Mouse (Mus musculus): ENCODE data around the gene Arhgef7. TPM values are rescaled to one million over a fixed set of nuclear protein-coding genes. Genes with fewer than 3 reads are reported as not detected.
A peak's percentile ranks its signal among the peaks of the same experiment; 100 is the strongest.

Gene Arhgef7
- total and polyA plus RNA-seq, 3 experiments, result 59.7 to 117 (median 114) TPM

- TF ChIP-seq CTCF (IDR thresholded peaks at IDR 0.05) (peak; percentile 65), EP300 (IDR thresholded peaks at IDR 0.05; ENCODE audit: insufficient read depth, low read depth, low read length) (no peak)
Measured at GRCm38 (mm10) chr8:11815206-11815605, 87.7 kb downstream of the Arhgef7 start.

GRCm38 (mm10) chr8:11820136-11820535 lies 92.6 kb downstream of the Arhgef7 start:
- no peak overlapping the region for H3K4me3 ChIP-seq
- WGBS, result 85% methylated on average over 5 of the region's 5 CpGs
- no peaks in the 10 kb centered on the region for H3K27me3 ChIP-seq (ENCODE audit: control insufficient read depth, insufficient read depth, low read length)
- intact Hi-C loops (cut with DNase I), result loop anchor here (5.0 kb wide), 3 partner anchors 72 to 122 kb away; no protein-coding TSS in a partner anchor
- H3K79me2 ChIP-seq (replicated peaks; ENCODE audit: control insufficient read depth, insufficient read depth, low read length), result no peaks in the 10 kb centered on the region
- H3K9ac ChIP-seq (ENCODE audit: low read depth, low read length), result no peak overlapping the region
- H3K27ac ChIP-seq, result no peak overlapping the region; the same call in 1 of the 2 replicates
- DNase-seq, result no peak
- 0 out of 2 replicates have a peak, but pooled peaks cover 3% of the 10 kb centered on the region for H3K36me3 ChIP-seq (ENCODE audit: control insufficient read depth, insufficient read depth, low read length)
- peaks cover 4% of the 10 kb centered on the region; the same call in 1 of the 2 replicates for H3K4me1 ChIP-seq (ENCODE audit: control insufficient read depth, insufficient read depth, low read length)
- TF ChIP-seq EP300 (IDR thresholded peaks at IDR 0.05; ENCODE audit: insufficient read depth, low read depth, low read length) (no peak), CTCF (IDR thresholded peaks at IDR 0.05) (no peak), POLR2A (IDR thresholded peaks at IDR 0.05; ENCODE audit: insufficient read depth, low read depth, low read length) (no peak)

More at GRCm38 (mm10) chr8:11815206-11815605, 87.7 kb downstream of the Arhgef7 start:
- intact Hi-C loops (cut with DNase I), result no loop called here
- Histone ChIP-seq H3K4me1 (ENCODE audit: control insufficient read depth, insufficient read depth, low read length) (no peaks in the 10 kb centered on the region; the same call in 1 of the 2 replicates), H3K27ac (no peak overlapping the region), H3K27me3 (ENCODE audit: control insufficient read depth, insufficient read depth, low read length) (no peaks in the 10 kb centered on the region), H3K4me3 (no peak overlapping the region), H3K79me2 (replicated peaks; ENCODE audit: control insufficient read depth, insufficient read depth, low read length) (no peaks in the 10 kb centered on the region), H3K9ac (ENCODE audit: low read depth, low read length) (no peak overlapping the region), H3K36me3 (ENCODE audit: control insufficient read depth, insufficient read depth, low read length) (no peaks in the 10 kb centered on the region)
- no peak for DNase-seq
- WGBS, result 73% methylated on average over 7 of the region's 7 CpGs

DNA sequence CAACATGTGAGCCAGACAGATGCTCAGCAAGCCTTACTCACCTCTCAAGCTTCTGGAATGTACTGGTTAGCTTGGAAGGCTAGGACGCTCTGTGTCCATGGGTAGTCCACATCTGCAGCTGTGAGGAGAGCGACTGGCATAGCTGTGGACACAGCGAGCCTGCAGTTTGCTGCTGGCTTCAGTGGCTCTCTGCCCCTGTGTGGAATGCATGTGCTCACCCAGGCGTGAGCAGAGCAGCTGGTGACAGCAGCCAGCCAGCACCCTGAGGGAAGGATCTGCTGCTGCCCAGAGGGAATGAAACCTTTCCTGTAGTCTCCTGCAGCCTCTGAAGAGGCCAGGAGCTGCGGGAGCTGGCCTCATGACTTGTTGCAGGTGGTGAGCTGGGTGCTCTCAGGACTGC lies 93.0 kb downstream of the Arhgef7 start:
- Histone ChIP-seq H3K79me2 (replicated peaks; ENCODE audit: control insufficient read depth, insufficient read depth, low read length) (no peaks in the 10 kb centered on the region), H3K4me3 (no peak overlapping the region), H3K27ac (peak overlapping the region; percentile 62), H3K9ac (ENCODE audit: low read depth, low read length) (no peak overlapping the region), H3K27me3 (ENCODE audit: control insufficient read depth, insufficient read depth, low read length) (no peaks in the 10 kb centered on the region), H3K4me1 (ENCODE audit: control insufficient read depth, insufficient read depth, low read length) (peaks cover 4% of the 10 kb centered on the region; the same call in 1 of the 2 replicates), H3K36me3 (ENCODE audit: control insufficient read depth, insufficient read depth, low read length) (0 out of 2 replicates have a peak, but pooled peaks cover 3% of the 10 kb centered on the region)
- DNase-seq, result peak in 1 of 2 experiments; percentile 53
- WGBS, result 61% methylated on average over 5 of the region's 5 CpGs
- TF ChIP-seq POLR2A (IDR thresholded peaks at IDR 0.05; ENCODE audit: insufficient read depth, low read depth, low read length), result no peak
- TF ChIP-seq CTCF (IDR thresholded peaks at IDR 0.05), result no peak
- peak; percentile 67; the same call in 1 of the 2 replicates for TF ChIP-seq EP300 (IDR thresholded peaks at IDR 0.05; ENCODE audit: insufficient read depth, low read depth, low read length)
- intact Hi-C loops (cut with DNase I), result loop anchor here (5.0 kb wide), 3 partner anchors 72 to 122 kb away; no protein-coding TSS in a partner anchor

DNA sequence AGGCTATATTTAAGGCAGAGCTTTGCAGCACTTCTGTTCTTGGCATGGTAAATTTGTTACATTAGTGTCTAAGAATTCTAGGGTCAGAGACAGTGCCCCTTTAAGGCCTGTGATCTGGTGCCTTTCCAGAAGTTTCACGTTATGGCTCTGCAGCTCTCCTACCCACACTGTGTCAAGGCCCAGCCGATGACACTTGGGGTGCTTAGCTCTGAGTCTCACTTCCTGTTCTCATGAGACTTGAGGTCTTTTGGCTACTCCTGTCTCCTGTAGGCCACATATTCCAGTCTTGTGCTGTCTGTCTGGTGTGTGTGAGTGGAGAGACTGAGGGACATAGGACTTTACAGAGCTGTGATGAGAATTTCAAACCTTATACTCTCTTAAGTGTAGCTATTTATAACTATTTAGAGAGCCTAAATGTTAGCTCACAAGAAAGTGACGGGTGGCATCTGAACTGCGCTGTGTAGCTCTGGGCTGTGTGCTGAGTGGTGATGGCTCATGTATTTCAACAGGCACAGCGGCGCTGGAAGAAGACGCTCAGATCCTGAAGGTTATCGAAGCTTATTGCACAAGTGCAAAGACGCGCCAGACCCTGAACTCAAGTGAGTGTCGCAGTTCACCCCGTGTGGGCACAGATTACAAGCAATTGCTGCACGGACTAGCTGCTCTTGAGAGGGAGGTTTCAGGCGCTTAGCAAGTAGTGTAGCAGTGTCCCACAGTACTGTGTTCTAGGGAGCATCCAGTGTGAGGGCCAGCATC lies 94.1 kb downstream of the Arhgef7 start:
- intact Hi-C loops (cut with DNase I), result loop anchor here (5.0 kb wide), 3 partner anchors 71 to 121 kb away; no protein-coding TSS in a partner anchor

GRCm38 (mm10) chr8:11822550-11823060 lies 95.1 kb downstream of the Arhgef7 start:
- Histone ChIP-seq H3K27me3 (ENCODE audit: control insufficient read depth, insufficient read depth, low read length) (no peaks in the 10 kb centered on the region), H3K9ac (ENCODE audit: low read depth, low read length) (no peak overlapping the region), H3K79me2 (replicated peaks; ENCODE audit: control insufficient read depth, insufficient read depth, low read length) (no peaks in the 10 kb centered on the region), H3K4me3 (no peak overlapping the region), H3K27ac (peak overlapping the region; percentile 17), H3K36me3 (ENCODE audit: control insufficient read depth, insufficient read depth, low read length) (0 out of 2 replicates have a peak, but pooled peaks cover 3% of the 10 kb centered on the region), H3K4me1 (ENCODE audit: control insufficient read depth, insufficient read depth, low read length) (peaks cover 6% of the 10 kb centered on the region; the same call in 1 of the 2 replicates)
- TF ChIP-seq CTCF (IDR thresholded peaks at IDR 0.05) (no peak), POLR2A (IDR thresholded peaks at IDR 0.05; ENCODE audit: insufficient read depth, low read depth, low read length) (no peak), EP300 (IDR thresholded peaks at IDR 0.05; ENCODE audit: insufficient read depth, low read depth, low read length) (no peak)
- intact Hi-C loops (cut with DNase I), result loop anchor here (5.0 kb wide), 3 partner anchors 70 to 120 kb away; no protein-coding TSS in a partner anchor
- peak in 1 of 2 experiments; percentile 26 for DNase-seq
- 62% methylated on average over 9 of the region's 9 CpGs for WGBS

More for the DNA sequence above, 94.1 kb downstream of the Arhgef7 start:
- no peaks in the 10 kb centered on the region for H3K27me3 ChIP-seq (ENCODE audit: control insufficient read depth, insufficient read depth, low read length)
- no peak for TF ChIP-seq CTCF (IDR thresholded peaks at IDR 0.05)
- TF ChIP-seq EP300 (IDR thresholded peaks at IDR 0.05; ENCODE audit: insufficient read depth, low read depth, low read length), result peak; percentile 75
- TF ChIP-seq POLR2A (IDR thresholded peaks at IDR 0.05; ENCODE audit: insufficient read depth, low read depth, low read length), result no peak; the same call in 1 of the 2 replicates
- peaks cover 4% of the 10 kb centered on the region; the same call in 1 of the 2 replicates for H3K4me1 ChIP-seq (ENCODE audit: control insufficient read depth, insufficient read depth, low read length)
- peak overlapping the region; percentile 62 for H3K27ac ChIP-seq
- no peaks in the 10 kb centered on the region for H3K79me2 ChIP-seq (replicated peaks; ENCODE audit: control insufficient read depth, insufficient read depth, low read length)
- 57% methylated on average over 14 of the region's 14 CpGs for WGBS
- H3K9ac ChIP-seq (ENCODE audit: low read depth, low read length), result no peak overlapping the region
- peak in 1 of 2 experiments; percentile 70 for DNase-seq
- no peak overlapping the region for H3K4me3 ChIP-seq
- 0 out of 2 replicates have a peak, but pooled peaks cover 3% of the 10 kb centered on the region for H3K36me3 ChIP-seq (ENCODE audit: control insufficient read depth, insufficient read depth, low read length)
